Mouse (Mus musculus) stomach, embryonic 16.5 days (tissue): Measurements from ENCODE around the gene Kalrn. TPM values are rescaled to one million over a fixed set of nuclear protein-coding genes. Genes with fewer than 3 reads are reported as not detected.
"Not testable (repeated sequence)": the region's sequence is repeated elsewhere in the genome, so short reads cannot be mapped to it uniquely, and the experiment has no call there.

ENCODE experiments used
- ATAC-seq: fragments of 200-750 bp; cut with Nextera tagmentation; 2 replicates; pipeline ENCODE4 v1.8.0; 2017; ENCODE audit warnings: moderate number of reproducible peaks, moderate TSS enrichment; ENCODE audit not compliant: insufficient read depth, low FRiP score
- H3K27ac ChIP-seq: fragments of 300-500 bp; sonication (generic); 2 replicates; pipeline ENCODE4 v1.5.1; 2014; ENCODE audit warnings: low read length
- H3K27me3 ChIP-seq: fragments of 300-500 bp; sonication (generic); 2 replicates; pipeline ENCODE4 v1.6.1; 2014; ENCODE audit warnings: low read length, control low read depth, mixed read lengths; ENCODE audit not compliant: control insufficient read depth, insufficient read depth
- H3K36me3 ChIP-seq: fragments of 300-500 bp; sonication (generic); 2 replicates; pipeline ENCODE4 v1.6.1; 2014; ENCODE audit warnings: low read length; ENCODE audit not compliant: control insufficient read depth, insufficient read depth
- H3K4me1 ChIP-seq: fragments of 300-500 bp; sonication (generic); 2 replicates; pipeline ENCODE4 v1.6.1; 2014; ENCODE audit warnings: low read length, control low read depth, mixed read lengths; ENCODE audit not compliant: control insufficient read depth, insufficient read depth
- H3K4me2 ChIP-seq: fragments of 300-500 bp; sonication (generic); 2 replicates; pipeline ENCODE4 v1.6.1; 2014; ENCODE audit warnings: low read depth, low read length, mixed read lengths
- H3K4me3 ChIP-seq: fragments of 300-500 bp; sonication (generic); replicated peaks from 2 replicates; pipeline ENCODE4 v1.5.1; 2014; ENCODE audit warnings: mild to moderate bottlenecking, low read length
- H3K9ac ChIP-seq: fragments of 300-500 bp; sonication (generic); 2 replicates; pipeline ENCODE4 v1.6.1; 2014; ENCODE audit warnings: low read length
- H3K9me3 ChIP-seq: fragments of 300-500 bp; sonication (generic); replicated peaks from 2 replicates; pipeline ENCODE4 v1.6.1; 2016; ENCODE audit warnings: low read length, control low read depth; ENCODE audit not compliant: control insufficient read depth
- WGBS: fragments of 180-500 bp; shearing (Covaris S2); extraction: QIAGEN DNeasy Blood & Tissue Kit; methylation state at CpG from one replicate; pipeline ENCODE4 v1.1.7; 2014; 5-methylcytosine and 5-hydroxymethylcytosine counted together
- polyA plus RNA-seq: library from polyadenylated mRNA; unstranded; fragments of >200 nt; fragmentation: Nextera tagmentation; extraction: Ambion mirVana; gene quantifications from 2 replicates; pipeline ENCODE4 v1.2.1, GENCODE M21; 2015

Gene Kalrn
- polyA plus RNA-seq, 1 experiment from 2014 or later, result 22.7 TPM

DNA sequence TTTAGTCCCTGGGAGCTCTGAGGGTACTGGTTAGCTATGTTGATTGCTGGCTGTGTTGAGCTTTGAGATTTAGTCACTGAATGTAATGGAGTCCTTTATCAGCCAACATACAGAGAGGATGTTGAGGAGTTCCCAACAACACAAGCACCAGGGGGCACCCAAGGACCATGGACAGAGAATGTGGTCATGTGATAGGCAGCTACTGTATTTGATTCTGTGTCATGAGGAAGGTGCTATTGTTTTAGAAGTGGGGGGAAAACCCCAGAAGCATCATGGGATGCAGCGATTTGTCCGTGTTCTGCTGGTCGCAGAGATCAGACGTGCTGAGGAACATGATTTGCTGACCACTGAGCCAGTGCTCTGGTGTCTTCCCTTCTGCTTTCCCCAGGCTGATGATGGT, 269.5 kb downstream of the Kalrn start:
- H3K36me3 ChIP-seq, ATAC-seq, H3K9ac ChIP-seq, H3K9me3 ChIP-seq, H3K4me2 ChIP-seq, H3K4me3 ChIP-seq, H3K27me3 ChIP-seq, H3K4me1 ChIP-seq, H3K27ac ChIP-seq: not testable (repeated sequence)
- WGBS, result 68% methylated on average over 4 of the region's 4 CpGs

DNA sequence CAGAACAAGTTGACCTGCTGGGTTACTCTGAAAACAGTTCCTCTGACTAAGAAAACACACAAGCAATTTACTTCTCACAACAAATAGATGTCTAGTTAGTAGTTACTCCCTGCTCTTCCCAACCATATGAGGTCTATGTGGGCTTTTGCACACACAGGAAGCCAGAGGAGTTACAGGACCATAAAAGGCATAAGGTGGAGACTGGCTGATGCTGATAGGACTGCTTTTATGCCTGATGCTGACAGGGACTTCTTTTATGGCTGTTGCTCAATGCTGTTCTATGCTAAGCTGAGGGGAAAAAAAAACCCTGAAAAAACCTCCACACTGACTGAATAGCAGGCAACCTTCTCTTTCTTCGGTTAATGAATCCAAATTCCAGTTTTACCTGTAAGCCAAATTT, 270.8 kb downstream of the Kalrn start:
- no peaks in the 10 kb centered on the region for H3K27me3 ChIP-seq
- no peaks in the 10 kb centered on the region; the same call in 1 of the 2 replicates for H3K4me1 ChIP-seq
- no peak for ATAC-seq
- no peak overlapping the region for H3K9ac ChIP-seq
- no peak overlapping the region for H3K4me2 ChIP-seq
- H3K36me3 ChIP-seq, result no peaks in the 10 kb centered on the region
- no peaks in the 10 kb centered on the region for H3K9me3 ChIP-seq
- WGBS, result 88% methylated on average over 1 of the region's 1 CpGs
- no peak overlapping the region for H3K4me3 ChIP-seq
- H3K27ac ChIP-seq, result no peak overlapping the region

- H3K4me3 ChIP-seq, result no peak overlapping the region
- no peak overlapping the region for H3K9ac ChIP-seq
- no peak for ATAC-seq
- H3K36me3 ChIP-seq, result no peaks in the 10 kb centered on the region
- no peak overlapping the region for H3K27ac ChIP-seq
- WGBS, result 79% methylated on average over 1 of the region's 1 CpGs
- H3K9me3 ChIP-seq, result no peaks in the 10 kb centered on the region
- H3K4me2 ChIP-seq, result no peak overlapping the region
- no peaks in the 10 kb centered on the region; the same call in 1 of the 2 replicates for H3K4me1 ChIP-seq
- H3K27me3 ChIP-seq, result no peaks in the 10 kb centered on the region
These were observed 271.3 kb downstream of the Kalrn start for GRCm38 (mm10) chr16:34302063-34302462.

DNA sequence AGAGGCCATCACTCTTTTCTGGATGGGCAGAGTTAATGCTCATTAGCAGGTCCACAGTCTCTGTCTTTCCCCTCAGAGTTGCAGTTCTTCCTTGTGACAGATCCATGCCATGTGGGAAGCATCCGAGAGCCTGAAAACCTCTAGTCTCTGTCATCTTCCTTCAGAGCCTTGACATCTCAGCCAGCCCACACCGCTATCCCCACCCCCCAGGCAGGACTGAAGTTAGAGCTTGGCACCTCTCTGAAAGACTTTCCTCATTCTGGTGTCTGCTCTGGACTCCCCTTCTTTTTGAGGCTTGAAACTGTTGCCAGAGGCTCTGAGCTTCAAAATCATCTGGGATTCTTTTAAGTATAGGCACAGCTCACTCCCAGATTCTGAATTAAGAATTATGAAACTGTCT, 274.1 kb downstream of the Kalrn start:
- Histone ChIP-seq H3K9ac (no peak overlapping the region), H3K4me1 (no peaks in the 10 kb centered on the region; the same call in 1 of the 2 replicates), H3K27me3 (no peaks in the 10 kb centered on the region), H3K36me3 (no peaks in the 10 kb centered on the region), H3K9me3 (no peaks in the 10 kb centered on the region), H3K4me2 (no peak overlapping the region), H3K27ac (no peak overlapping the region), H3K4me3 (no peak overlapping the region)
- WGBS, result 55% methylated on average over 2 of the region's 2 CpGs
- no peak for ATAC-seq

DNA sequence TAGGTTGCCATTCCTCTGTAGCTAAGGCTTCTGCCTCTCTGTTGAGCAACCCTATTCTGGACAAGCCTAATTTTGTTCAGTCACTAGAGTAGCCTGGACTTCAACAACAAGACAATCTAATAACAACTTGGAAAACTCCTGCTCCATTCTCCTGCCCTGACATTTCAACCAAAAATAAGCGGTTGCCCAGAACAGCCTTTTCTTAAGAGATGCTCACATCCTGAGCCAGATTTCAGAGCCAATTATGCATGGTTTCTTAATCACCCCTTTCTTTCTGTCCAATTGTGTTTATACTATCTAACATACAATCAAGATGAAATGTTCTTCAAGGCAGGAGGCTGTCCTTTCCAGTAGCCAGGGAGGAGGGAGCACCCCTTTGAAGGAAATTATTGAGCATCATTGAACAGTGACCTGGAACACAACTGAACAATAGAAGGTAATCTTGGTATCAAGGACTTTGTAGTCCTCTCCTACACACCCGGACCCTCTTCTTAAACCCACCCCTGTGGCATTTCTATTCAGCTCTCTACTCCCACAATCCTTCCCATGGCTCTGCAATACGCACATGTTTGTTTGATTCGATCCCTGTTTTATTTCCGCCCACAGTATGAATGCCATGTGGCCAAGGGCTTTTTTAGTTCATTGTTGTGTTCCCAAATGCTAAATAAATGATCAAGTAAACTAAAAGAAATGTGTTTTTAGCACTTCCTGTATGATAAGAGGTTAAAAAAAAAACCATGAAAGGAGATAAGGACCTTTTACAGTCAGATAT, 275.2 kb downstream of the Kalrn start:
- no peaks in the 10 kb centered on the region for H3K36me3 ChIP-seq
- no peaks in the 10 kb centered on the region for H3K27me3 ChIP-seq
- no peak overlapping the region for H3K9ac ChIP-seq
- H3K4me2 ChIP-seq, result no peak overlapping the region
- no peak overlapping the region for H3K4me3 ChIP-seq
- WGBS, result 85% methylated on average over 5 of the region's 5 CpGs
- no peaks in the 10 kb centered on the region; the same call in 1 of the 2 replicates for H3K4me1 ChIP-seq
- no peak overlapping the region for H3K27ac ChIP-seq
- H3K9me3 ChIP-seq, result no peaks in the 10 kb centered on the region
- no peak for ATAC-seq

GRCm38 (mm10) chr16:34294568-34294967, 278.8 kb downstream of the Kalrn start:
- Histone ChIP-seq H3K9ac (no peak overlapping the region), H3K4me1 (no peaks in the 10 kb centered on the region), H3K9me3 (no peaks in the 10 kb centered on the region), H3K27ac (no peak overlapping the region), H3K4me2 (no peak overlapping the region), H3K36me3 (no peaks in the 10 kb centered on the region), H3K27me3 (no peaks in the 10 kb centered on the region), H3K4me3 (no peak overlapping the region)
- 81% methylated on average over 6 of the region's 6 CpGs for whole genome bisulfite sequencing
- ATAC-seq, result no peak

DNA sequence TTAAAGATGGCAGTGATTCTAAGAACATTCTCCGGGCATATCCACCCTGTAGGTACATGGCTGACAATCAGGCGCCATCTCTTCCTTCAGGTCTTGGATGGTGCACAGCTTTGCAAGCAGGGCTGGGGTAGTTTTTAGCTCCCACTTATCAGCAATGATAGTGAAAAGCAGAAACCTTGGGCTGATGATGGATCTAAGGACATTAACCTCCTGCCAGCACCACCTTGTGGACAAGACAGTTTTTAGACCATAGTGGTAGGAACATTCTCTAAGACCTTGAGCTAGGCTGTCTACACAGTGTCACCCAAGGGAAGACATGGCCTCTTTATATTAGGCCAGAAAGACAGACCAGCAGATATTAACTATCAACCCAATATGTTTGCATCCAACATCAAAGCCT, 279.7 kb downstream of the Kalrn start:
- Histone ChIP-seq H3K27me3 (no peaks in the 10 kb centered on the region), H3K9ac (no peak overlapping the region), H3K4me1 (no peaks in the 10 kb centered on the region), H3K9me3 (no peaks in the 10 kb centered on the region), H3K4me2 (no peak overlapping the region), H3K27ac (no peak overlapping the region), H3K36me3 (no peaks in the 10 kb centered on the region), H3K4me3 (no peak overlapping the region)
- ATAC-seq, result no peak
- WGBS, result 94% methylated on average over 2 of the region's 2 CpGs

DNA sequence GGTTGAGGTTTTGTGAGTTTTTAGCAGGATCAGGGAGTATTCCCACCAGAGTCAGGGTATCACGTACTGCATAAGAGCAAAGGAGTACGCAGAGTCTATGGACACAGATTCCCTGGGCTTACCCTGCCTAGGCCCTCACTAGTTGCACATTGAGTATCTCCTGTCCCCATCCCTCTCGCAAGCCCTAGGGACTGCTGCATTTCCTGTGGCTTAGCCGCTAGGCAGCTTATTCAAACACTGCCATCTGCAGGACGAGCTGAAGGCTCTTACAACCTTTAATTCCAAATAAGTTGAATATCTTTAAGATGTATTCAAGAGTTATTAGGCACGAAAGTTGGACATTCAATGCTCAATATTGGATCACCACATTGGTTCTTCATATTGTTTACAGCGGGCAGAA, 283.7 kb downstream of the Kalrn start:
- Histone ChIP-seq H3K27me3 (no peaks in the 10 kb centered on the region), H3K4me3 (no peak overlapping the region), H3K36me3 (no peaks in the 10 kb centered on the region), H3K9ac (no peak overlapping the region), H3K9me3 (no peaks in the 10 kb centered on the region), H3K27ac (no peak overlapping the region), H3K4me2 (no peak overlapping the region), H3K4me1 (no peaks in the 10 kb centered on the region)
- ATAC-seq, result no peak
- 48% methylated on average over 7 of the region's 7 CpGs for WGBS

DNA sequence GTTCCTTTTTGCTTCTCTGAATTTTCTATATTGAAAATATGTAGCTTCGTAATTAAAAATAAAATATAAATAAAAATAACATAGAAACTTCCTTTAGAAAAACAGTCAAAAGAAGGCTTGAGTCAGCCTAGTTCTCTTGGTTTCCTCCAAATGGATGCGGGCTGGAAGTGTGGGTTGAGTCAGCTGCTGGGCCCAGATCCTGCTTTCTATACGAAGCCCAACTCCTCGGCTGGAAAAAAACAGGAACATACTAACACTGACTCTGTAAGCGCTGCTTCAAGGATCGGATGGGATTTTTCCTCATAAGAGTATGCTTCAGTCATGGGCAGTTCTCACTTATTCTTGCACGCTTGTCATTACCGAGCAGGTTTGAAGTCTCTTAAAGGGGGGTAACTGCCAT, 291.3 kb downstream of the Kalrn start:
- Histone ChIP-seq H3K9ac (no peak overlapping the region), H3K27ac (no peak overlapping the region), H3K27me3 (no peaks in the 10 kb centered on the region), H3K4me2 (no peak overlapping the region), H3K36me3 (no peaks in the 10 kb centered on the region), H3K4me3 (no peak overlapping the region), H3K4me1 (peaks cover 7% of the 10 kb centered on the region), H3K9me3 (no peaks in the 10 kb centered on the region)
- ATAC-seq, result no peak
- WGBS, result 88% methylated on average over 8 of the region's 8 CpGs
